Mouse (Mus musculus) ovary, postnatal 14 days (tissue): ENCODE measurements at regions not wholly inside any gene's neighbourhood (a gene's known extent, or its start where the extent isn't known, plus 50 kb on each side); places are given as distances from the start of the nearest gene placed in this dataset.
"Not testable (repeated sequence)": the region's sequence is repeated elsewhere in the genome, so short reads cannot be mapped to it uniquely, and the experiment has no call there.

Source experiments
- DNase-seq: peaks from one replicate; pipeline ENCODE4 v3.0.0; 2022; ENCODE audit warnings: low spot score

DNA sequence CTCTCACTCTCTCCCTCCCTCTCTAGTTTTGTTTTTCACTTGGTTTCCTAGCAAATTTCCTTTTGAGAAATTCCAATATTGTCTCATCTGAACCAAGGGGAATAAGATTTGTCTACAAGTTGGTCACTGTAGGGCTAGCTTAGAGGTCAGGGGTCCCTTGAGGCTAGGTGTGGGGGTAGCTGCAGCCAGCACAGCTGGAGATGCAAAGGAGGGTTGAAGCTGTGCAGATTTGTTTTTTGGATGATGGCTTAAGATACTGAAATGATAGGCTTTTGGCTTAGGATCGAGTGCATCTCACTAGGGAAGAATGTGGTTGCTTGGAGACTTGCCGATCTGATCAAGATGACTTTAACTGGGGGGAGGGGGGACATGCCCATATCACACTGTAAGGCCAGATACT lies 88.3 kb upstream of the Tmem28 start:
- no peak for DNase-seq

DNA sequence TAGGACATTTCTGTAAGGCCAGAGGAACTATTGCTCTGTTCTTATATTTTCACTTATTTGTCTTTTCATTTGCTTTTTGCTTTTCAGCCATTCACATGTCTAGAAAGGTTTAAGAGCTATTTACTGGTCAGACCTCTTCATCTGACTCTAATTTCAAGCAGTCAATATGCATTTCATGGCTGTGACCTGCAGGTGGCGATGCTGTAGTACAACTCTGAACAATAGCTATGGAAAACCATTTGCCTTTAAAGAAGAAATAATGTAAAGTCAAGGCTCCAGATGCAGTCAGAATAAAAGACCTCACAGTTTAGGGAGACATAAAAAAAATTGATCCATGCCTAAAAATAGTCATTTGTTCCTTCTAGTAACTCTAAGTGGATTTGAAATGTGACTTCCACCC lies 95.7 kb upstream of the Tmem28 start:
- no peak for DNase-seq

DNA sequence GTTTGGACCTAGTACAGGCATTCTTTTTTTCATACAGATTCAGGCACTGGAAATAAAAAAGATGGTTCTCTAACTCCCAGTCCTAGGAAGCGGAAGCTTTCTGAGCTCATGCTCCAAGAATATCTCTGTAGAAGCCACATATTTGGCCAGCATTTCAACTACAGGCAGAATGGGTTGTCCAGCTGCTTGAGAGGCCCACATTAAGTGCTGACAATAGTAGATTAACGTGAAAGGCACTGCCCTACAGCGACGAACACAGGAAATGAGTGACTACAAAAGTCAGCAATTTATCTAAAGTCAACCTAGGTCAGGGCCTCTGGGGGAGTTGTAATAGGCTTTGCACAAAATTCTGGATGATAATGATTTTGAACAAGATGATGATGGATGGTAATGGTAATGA lies 125.5 kb upstream of the Tmem28 start:
- no peak for DNase-seq

DNA sequence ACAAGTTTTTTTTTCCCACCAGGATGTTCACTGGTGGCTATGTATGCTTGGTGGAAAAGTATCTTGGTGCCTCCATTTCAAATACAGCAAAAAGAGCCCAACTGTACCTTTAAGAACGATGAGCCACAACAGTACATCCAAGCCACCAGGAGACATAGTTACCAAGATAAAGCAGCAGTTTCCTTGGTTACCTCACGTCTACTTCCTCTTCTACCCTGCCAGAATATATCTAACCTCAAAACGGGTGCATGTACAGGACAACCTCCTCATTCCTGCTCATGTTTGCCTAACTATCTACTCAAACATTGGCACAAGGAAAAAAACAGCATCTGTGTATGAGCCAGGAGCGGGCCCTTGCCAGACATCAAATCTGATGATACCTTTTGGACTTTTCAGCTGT lies 129.8 kb upstream of the Tmem28 start:
- no peak for DNase-seq

GRCm38 (mm10) chrX:99689761-99690160 lies 131.1 kb upstream of the Tmem28 start:
- no peak for DNase-seq

DNA sequence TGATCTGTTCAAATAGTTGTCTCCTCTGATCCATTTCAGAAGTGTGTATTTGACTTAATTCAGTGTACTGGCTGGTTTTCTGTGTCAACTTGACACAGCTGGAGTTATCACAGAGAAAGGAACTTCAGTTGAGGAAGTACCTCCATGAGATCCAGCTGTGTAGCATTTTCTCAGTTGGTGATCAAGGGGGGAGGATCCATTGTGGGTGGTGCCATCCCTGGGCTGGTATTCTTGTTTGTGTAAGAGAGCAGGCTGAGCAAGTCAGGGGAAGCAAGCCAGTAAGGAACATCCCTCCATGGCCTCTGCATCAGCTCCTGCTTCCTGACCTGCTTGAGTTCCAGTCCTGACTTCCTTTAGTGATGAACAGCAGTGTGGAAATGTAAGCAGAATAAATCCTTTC lies 138.3 kb upstream of the Tmem28 start:
- DNase-seq, result not testable (repeated sequence)

- DNase-seq, result no peak
These were observed 153.2 kb upstream of the Tmem28 start for GRCm38 (mm10) chrX:99667596-99667995.

DNA sequence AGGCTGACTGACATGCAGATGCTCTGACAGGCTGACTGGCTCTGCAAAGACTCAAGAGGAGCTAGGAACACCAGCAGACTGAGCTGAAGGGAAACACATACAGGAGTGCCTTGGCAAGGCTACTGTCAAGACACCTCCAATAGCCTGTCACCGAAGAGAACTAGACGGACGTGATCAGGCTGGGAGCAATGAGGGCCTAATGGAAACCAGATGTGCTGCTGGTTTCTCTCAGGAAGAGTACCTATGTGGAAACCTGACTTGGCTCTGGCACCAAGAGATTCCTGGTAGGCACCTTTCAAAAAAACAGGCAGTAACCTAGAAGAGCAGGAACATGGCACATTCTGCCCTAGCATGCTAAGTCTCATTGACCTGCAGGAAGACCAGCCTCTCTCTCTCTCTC lies 158.3 kb upstream of the Tmem28 start:
- DNase-seq, result no peak

GRCm38 (mm10) chrX:99659496-99660140 lies 161.2 kb upstream of the Tmem28 start:
- no peak for DNase-seq

GRCm38 (mm10) chrX:99657790-99658451 lies 162.9 kb upstream of the Tmem28 start:
- DNase-seq, result peak; percentile 51

GRCm38 (mm10) chrX:99656988-99657387 lies 163.8 kb upstream of the Tmem28 start:
- no peak for DNase-seq

GRCm38 (mm10) chrX:99632211-99632775 lies 161.2 kb upstream of the Pja1 start:
- DNase-seq, result no peak

- no peak for DNase-seq
These were observed 153.6 kb upstream of the Pja1 start for GRCm38 (mm10) chrX:99624515-99625179.

DNA sequence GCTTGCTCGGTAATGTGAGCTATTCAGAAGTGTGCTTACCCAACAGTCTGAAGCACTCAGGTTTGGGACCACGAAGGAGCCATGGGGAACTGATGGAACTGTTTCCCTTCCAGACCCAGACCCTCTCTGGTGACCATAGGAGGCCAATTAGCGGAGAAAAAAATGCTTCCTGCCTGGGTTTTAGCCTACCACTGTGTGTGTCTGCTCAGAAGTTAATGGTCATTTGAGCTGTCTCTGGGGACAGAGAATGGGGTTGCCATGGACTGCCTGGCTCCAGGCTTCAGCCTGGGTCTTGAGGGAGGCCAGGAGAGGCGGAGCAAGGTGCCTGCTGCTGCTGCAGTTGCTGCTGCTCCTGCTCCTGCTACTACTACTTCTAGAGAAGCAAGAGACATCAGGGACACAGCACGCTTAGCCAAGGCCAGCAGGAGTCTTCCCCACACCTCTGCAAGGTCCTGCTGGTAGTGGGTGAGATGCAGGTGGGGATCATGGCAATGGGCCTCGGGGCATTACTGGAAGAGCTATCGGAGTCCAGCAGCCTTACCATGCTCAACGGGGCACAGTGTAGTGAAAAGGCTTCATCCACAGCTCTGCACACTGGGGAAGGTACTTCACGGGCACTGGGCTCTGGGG lies 141.2 kb upstream of the Pja1 start:
- DNase-seq, result no peak

GRCm38 (mm10) chrX:99610096-99610495 lies 139.0 kb upstream of the Pja1 start:
- no peak for DNase-seq

- DNase-seq, result no peak
These were observed 138.5 kb upstream of the Pja1 start for GRCm38 (mm10) chrX:99609591-99609990.

GRCm38 (mm10) chrX:99608284-99608692 lies 137.2 kb upstream of the Pja1 start:
- DNase-seq, result no peak

DNA sequence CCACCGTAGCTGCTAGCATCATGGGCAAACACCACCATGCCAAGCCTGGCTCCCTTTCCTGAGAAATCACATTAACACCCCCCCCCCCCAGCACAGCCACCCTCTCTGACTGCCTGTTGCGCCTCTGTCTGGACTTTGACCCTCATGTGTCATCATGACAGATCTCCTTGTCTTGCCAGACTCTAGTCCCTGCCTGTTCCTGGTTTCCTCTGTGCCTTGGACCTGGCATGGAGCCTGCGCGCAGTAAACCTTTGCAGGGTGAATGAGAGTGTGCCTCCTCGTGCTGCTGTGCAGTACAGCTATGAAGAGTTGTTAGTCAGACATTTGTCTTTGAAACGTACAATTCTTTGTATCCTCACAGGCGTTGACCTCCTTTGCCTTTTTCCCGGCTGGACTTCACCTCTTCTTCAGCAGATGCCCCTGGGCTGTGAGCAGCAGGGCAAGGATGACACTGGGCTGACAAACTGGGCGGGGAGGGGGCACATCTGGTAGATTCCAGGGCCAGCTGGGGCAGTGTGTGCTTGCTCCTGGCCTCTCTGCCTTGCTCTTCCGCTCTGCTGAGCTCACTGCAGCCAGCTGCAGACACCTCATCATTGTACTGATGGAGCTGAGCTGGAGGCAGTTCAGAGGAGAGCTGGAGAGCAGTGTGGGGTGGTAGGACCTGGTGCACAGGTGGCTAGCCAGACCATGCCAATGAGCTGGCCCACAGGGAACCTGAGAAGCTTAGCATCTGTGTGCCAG lies 134.2 kb upstream of the Pja1 start:
- no peak for DNase-seq

GRCm38 (mm10) chrX:99603714-99604113 lies 132.6 kb upstream of the Pja1 start:
- DNase-seq, result no peak

GRCm38 (mm10) chrX:99602268-99602885 lies 131.3 kb upstream of the Pja1 start:
- no peak for DNase-seq

- DNase-seq, result no peak
These were observed 124.4 kb upstream of the Pja1 start for GRCm38 (mm10) chrX:99595493-99595892.
